Mouse (Mus musculus) heart, postnatal 0 days (tissue): Measurements from ENCODE around the gene Cfap70.

ENCODE experiments used
- CTCF ChIP-seq: IDR thresholded peaks from 2 replicates; pipeline ENCODE4 v1.5.1; 2016; ENCODE audit warnings: antibody characterized with exemption, control low read depth, low read depth
- EP300 ChIP-seq: IDR thresholded peaks from 2 replicates; pipeline ENCODE4 v1.6.1; 2016; ENCODE audit warnings: antibody characterized with exemption, low read depth

GRCm38 (mm10) chr14:20388441-20389129, 63.4 kb downstream of the Cfap70 start, which contains the start of gene Dnajc9:
- TF ChIP-seq EP300 = no peak
- no peak for TF ChIP-seq CTCF
